Mouse (Mus musculus) liver, embryonic 14.5 days (tissue): ENCODE measurements around the gene Chst11.

Experiments
- CTCF ChIP-seq: IDR thresholded peaks from 2 replicates; pipeline ENCODE4 v1.5.1; 2016; ENCODE audit warnings: antibody characterized with exemption, low read depth, control low read depth
- EP300 ChIP-seq: IDR thresholded peaks from 2 replicates; pipeline ENCODE4 v1.6.1; 2016; ENCODE audit warnings: antibody characterized with exemption, low read depth

DNA sequence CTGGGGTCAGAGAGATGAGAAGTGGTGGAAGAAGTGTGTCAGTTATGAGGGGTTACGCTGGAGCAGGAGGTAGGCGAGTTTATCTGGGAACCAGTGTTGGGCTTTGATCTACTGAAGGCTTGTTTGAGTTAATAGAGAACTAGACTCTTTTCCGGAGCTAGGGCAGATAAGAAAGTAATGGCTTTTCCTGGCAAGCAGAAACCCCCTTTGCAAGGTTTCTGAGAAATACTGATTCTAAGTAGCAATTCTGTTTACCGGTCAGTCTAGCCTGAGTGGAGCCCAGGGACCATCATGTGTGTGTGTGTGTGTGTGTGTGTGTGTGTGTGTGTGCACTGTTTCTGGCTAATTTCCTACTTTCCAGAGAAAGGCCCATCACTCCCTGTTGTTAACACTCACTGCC lies 243.3 kb downstream of the Chst11 start:
- no peak for TF ChIP-seq CTCF
- TF ChIP-seq EP300, result no peak
